Mouse (Mus musculus): ENCODE data around the gene Pom121.

DNA sequence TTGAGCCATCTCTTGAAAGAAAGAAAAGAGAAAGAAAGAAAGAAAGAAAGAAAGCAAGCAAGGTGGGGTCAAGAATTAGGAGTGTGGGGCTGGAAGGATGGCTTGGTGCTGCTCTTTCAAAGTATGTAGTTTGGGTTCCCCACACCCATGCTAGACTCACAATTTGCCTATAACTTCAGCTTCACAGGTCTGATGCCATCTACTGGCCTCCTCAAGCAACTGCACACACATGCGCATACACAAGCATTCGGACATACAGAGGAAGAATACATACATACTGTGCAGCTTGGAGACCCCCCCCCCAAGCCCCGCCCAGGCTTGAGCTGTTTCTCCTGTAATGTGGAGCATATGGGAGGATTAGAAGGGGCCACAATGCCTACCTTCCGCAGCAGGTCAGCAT lies 39.5 kb upstream of the Pom121 start:
- no peak for TF ChIP-seq POLR2A (IDR thresholded peaks at IDR 0.05; ENCODE audit: borderline replicate concordance, extremely low read depth, insufficient read depth, insufficient read length, poor library complexity, severe bottlenecking)
- TF ChIP-seq CTCF (IDR thresholded peaks at IDR 0.05; ENCODE audit: borderline replicate concordance, extremely low read depth, insufficient read depth, insufficient read length) = no peak
